Mouse (Mus musculus): ENCODE data around the gene Mogs.

The Mogs gene

DNA sequence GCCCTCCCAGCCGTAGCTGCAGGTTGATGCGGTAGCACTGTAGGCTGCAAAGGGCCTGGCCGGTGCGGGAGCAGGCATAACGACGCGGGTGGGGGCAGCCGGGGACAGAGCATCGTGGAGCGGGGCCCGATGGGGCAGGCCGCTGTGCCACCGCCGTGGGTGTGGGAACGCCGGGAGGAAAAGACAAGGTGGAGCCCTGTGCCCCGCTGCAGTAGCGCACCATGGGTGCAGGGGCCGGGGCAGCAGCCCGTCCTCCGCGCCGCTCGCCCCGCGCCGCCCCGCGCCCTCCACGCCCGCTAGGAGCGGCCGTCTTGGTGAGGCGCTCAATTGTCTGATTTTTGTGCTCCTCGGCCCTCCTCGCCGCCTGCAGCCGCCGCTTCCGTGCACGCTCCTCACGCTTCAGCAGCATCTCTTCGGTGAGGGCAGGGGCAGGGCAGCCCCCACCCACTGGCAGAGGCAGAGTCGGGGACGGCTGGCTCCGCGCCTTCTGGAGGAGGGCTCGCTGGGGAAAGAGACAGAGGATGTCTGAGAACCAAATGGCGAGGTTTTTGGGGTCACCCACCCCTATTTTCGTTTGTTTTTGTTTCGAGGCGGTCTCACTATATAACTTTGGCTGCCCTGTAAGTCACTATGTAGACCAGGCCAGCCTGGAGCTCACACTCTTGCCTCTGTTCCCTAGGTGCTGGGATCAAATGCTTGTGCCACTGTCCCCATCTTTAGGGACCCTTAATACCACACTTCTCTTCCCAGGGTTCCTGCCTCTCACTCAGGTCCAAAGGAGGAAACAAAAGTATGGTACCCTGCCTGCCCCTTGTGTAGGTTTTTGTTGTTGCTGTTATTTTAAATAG, 6.8 kb downstream of the Mogs start:
- no peak for DNase-seq (ENCODE audit: low spot score in 2 of 2)

DNA sequence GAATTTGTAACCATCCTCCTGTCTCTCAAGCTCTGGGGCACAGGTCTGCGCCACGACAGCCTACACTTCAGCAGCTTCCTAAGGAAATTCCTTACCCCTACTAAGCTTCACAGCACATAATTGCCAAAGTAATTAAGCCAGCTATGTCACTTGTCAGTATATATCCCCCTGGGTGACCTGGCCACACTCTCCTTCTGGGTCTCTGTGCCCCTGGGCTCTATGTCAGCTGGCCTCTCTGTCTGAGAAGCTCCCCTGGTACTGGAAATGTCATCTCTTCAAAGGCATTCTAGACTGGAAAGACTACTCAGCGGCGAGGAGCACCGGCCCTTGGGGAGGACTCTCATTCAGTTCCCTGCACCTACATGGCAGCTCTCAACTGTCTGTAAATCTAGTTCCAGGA, 7.7 kb downstream of the Mogs start:
- DNase-seq (ENCODE audit: low spot score in 2 of 2): no peak

DNA sequence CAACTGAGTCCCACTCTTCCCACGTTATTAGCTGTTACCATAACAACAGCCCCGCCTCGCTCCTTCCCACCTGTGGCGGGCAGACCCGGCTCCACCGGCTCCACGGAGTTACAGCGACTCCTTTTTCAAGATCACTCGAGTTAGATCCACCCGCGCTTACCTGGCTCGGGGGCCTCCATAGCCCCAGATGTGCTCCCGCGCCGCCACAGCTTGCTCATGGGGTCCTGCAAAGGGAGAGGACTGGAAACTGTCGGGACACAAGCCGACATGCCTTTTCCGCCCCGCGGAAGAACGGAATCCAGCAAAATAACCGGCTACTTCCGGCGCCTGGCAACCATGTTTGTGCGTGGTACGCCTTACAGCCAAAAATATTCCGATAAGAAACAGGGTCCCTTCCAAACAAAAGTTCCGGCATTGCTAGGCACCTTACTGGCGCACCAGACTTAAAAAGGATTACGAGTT, 9.6 kb downstream of the Mogs start:
- peak; percentile 87 to 91 for DNase-seq (ENCODE audit: low spot score in 2 of 2)

DNA sequence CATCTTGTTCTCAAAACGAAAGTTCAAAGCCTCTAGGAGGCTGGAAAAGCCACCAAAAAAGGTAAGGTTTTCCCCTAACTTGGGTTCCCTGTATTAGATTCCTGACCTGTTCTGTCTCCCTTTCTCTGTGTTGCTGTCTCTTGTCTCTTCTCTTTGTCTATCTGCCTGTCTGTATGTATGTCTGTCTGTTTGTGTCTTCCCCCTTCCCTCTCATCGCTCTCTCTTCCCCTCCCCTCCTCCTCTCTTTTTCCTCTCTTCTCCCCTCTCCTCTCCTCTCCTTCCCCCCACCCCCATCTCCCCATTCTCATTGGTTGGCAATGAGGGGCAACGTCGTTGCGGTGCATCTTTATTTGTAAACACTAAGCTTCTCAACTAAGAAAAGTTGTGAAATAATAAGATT, 10.0 kb downstream of the Mogs start, which contains the start of gene Ino80b:
TSS of gene Ino80b (minus strand) at position 101 of the 400 bp plus-strand sequence.
- no peak for DNase-seq (ENCODE audit: low spot score in 2 of 2)

DNA sequence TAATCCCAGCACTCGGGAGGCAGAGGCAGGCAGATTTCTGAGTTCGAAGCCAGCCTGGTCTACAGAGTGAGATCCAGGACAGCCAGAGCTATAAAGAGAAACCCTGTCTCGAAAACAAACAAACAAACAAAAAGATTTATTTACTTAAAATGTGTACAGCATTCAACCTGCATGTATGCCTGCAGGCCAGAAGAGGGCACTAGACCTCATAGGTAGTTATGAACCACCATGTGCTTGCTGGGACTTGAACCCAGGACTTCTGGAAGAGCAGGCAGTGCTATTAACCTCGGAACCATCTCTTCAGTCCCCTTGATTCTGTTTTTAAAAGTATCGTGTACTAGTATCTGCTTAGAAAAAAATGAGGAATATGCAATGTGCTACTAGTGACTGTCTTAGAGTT, 12.1 kb downstream of the Mogs start:
- DNase-seq (ENCODE audit: low spot score in 2 of 2): no peak

DNA sequence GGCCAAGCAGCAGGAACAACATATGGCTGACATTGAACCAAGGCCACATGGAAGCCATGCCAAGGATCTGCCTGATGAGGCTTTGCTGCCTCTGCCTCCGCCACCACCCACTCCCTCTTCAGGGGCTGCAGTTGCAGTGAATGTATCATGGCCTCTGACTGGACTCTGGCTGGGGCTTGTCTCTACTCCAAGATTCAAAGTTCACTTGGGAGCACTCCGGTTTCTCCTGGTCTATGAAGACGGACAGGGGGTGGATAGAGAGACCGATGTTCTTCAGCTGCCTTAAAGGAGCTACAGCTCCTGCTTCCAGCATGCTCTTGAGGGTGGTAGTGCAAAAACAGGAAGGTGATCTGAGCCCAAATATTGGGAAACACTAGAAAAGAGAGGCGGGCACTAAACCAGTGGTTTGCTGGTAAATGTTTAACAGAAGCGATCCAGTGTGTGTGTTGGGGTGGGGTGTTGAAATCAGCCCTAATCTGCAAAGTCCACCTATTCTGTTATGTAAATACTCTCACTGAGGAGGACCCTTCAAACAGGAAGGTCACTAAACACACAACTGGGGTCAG, 16.3 kb downstream of the Mogs start:
- DNase-seq (ENCODE audit: low spot score in 2 of 2): no peak

DNA sequence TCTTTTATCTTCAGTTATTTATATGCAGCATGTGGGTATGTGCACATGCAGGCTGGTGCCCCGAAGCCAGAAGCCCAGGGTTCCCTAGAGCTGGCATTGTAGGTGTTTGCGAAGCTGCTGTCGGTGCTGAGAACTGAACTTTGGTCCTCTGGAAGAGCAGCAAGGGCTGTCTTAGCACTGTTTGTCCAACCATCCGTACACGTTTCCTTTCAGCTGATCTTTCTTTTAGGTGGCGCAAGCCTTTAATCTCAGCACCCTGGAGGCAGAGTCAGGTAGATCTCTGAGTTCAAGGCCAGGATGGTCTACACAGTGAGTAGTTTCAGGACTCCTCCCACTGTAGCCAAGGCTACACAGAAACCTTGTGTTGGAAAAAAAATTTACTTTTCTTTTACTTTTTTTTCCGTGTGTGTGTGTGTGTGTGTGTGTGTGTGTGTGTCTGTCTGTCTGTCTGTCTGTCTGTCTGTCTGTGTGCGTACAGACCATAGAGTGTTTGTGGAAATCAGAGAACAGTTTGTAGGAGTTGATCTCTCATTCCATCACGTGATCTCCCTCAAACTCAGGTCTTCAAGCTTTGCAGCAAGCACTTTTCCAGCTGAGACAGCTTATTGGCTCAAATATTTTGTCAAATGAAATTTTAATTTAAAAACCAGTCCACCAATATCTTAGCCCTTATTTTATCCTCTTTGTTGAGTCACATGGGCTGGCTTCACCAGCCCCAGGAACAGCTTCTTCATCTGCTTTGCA, 17.1 kb downstream of the Mogs start:
- DNase-seq (ENCODE audit: low spot score in 2 of 2): no peak

DNA sequence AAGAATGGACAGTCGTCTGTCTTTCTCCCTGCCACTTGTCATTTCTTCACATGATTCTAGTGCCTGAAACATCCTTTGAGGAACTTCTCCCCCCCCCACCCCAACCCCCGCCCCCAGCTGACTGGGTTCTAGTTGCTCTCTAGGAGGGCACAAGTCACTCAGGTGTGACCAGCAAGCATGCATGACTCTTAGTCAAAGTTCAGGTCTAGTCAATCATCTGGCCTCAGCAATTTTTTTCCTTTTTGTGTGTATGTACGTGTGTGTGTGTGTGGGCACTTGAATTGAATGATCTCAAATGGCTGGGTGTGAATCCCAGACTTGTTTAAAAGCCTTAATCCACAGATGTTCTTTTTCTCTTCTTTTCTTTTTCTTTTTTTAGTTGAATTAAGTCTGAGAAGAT, 18.9 kb downstream of the Mogs start:
- DNase-seq (ENCODE audit: low spot score in 2 of 2): no peak

DNA sequence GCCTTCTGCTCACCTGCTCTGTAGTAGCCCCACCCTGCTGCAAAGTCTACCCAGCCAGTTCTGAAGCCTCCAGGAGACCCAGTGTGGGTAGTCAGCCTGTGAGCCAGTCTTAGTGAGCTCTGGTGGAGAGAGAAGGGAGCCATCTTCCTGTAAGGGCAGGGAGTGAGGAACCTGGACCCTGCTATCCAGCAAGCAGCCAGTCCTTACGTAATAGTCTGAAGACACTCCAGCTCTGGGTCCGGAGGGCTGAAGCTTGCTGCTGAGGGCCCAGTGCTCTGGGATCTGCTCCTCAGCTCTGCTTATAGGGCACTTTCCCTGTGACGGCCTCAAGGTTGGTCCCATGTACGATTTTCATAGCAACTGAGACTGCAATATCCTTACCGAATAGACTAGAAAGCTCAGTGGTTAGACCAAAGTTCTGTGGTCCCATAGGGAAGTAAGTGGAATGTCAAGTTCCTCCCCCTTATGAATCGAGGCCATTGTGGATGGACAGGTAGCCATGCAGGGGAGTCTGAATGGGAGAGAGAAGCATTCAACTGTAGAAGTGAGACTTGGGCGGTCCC, 19.7 kb downstream of the Mogs start, which contains the start of gene Rtkn:
TSS of gene Rtkn (plus strand) at position 513 of the 563 bp plus-strand sequence.
- DNase-seq (ENCODE audit: low spot score in 2 of 2): no peak

DNA sequence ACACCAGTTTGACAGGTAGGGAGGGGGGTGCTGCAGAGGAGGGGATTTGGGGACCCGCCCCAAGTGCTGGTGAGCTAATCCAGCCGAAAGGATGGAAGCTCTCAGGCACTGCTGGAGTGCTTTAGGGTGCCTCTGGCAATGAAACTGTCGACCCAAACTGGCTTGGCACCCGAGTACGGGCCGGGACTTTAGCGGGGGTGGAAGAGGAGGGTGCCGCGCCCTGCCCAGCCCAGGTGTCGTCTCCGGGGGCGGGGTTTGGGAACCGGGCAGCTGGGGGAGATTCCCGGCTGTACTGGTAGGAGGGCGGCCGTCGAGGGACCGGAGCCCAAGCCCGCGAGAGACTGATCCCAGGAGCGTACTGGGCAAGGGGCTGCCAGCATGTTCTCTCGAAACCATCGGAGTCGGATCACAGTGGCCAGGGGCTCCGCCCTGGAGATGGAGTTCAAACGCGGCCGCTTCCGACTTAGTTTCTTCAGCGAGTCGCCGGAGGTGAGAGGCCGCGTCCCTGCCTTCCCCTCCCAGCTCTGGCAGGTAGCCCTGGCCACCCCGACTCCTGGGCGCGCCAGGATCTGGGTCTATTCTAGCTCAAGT, 20.4 kb downstream of the Mogs start:
- peak in 1 of 2 experiments; percentile 18 for DNase-seq (ENCODE audit: low spot score in 2 of 2)

DNA sequence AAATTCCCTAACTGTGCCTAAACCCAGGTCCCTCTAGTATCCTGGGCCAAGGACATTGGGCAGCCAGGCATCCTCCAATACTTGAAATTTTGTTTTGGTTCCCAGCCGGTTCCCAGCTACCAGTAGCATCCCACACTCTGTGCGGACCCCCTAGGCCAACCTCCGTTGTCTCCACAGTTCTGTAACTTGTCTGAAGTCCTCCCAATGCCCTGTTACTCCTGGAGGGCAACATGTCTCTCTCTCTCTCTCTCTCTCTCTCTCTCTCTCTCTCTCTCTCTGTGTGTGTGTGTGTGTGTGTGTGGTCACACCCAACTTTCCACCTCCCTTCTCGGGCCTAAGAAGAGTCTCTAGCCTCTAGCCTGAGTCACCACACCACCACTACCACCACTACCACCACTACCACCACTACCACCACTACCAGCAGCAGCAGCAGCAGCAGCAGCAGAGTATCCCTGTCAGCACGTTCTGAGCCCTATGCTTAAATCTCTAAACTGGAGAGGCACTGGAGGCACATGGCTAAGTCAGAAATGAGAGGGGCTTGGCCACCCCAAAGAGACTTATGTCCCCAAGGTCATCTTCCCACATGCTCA, 21.1 kb downstream of the Mogs start:
- DNase-seq (ENCODE audit: low spot score in 2 of 2): no peak

DNA sequence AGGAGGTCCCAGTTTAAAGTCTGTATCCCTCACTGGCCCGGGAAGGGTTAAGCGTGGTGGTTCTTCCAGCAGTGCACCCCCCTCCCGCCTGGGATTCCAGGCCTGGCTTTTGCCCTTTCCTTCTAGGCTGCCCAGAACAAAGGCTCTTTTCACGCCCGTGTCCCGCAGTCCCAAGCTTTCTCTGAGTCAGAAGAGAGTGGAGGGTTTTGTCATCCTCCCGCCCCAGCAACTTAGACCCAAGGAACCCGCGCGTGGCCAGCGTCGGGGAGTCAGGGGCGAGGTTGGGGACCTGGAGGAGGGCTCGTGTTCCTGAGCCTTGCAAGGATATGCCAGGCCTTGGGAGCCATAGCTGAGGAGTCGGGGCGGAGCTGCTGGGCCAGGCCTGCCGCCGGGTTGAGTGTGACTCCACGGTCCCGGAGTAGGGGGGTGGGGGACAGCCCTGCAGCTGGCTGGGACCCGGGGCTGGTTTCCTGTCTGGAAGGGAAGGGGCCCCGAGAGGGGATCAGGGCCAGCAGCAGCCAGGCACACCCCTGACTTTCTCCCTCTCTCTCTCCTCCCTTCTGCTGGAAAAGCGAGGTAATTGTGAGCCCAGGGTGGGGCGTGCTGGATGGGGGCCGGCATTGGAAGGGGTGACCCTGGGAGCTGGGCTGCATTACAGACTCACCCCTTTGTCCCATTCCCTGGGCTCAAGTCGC, 21.7 kb downstream of the Mogs start:
- peak; percentile 16 to 31 for DNase-seq (ENCODE audit: low spot score in 2 of 2)

DNA sequence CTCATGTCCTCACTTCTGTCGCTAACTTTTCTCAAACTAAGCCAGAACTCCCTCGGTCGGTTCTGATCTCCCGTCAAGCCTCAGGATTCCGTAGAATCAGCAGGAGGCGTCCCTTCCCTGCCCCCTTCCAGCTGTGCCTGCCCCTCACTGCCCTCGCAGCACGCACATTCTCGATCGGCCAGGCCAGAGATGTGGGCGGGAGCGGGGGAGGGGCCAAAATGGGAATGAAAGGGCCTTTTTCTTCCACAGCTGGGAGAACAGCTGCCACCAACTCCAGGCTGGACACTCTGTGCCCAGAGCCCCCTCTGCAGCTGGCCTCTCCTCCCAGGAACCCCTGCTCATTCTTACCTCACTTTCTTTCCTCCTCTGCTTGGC, 22.3 kb downstream of the Mogs start:
- DNase-seq (ENCODE audit: low spot score in 2 of 2): peak in 1 of 2 experiments; percentile 61

DNA sequence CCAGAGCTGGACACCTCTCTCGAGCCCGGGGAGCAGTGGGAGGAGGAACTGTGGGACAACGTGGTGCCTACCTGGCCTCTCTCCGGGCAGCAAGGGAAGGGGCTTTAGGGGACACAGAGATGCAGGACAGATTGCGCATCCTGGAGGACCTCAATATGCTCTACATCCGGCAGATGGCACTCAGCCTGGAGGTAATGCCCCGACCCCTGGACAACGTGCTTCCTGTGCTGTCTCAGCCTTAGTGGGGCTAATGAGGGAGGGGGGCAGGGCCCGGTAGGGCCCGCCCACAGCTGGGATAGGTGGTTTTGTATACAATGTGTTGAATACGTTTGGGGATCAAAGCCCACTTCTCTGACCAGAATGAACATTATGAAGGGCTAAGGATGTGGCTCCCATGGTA, 22.8 kb downstream of the Mogs start:
- peak in 1 of 2 experiments; percentile 27 for DNase-seq (ENCODE audit: low spot score in 2 of 2)

DNA sequence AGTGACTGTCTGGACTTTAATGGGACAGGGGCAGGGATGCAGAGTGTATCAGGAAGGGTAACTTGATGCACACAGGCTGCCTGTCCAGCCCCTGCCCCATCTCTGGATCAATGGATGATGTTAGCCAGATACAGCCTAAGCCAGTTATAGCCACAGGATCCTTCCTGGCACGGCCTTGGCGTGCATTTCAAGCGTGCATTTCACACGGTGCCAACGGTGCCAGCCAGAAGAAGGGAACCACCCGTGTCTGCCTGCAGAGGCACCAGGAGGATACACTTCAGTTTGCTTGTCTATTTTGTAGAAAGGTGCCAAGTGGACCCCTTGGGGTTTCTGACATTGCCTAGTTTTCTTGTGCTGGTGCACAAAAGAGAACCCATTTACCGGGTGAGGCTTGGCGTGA, 24.7 kb downstream of the Mogs start:
- peak in 1 of 2 experiments; percentile 13 for DNase-seq (ENCODE audit: low spot score in 2 of 2)

DNA sequence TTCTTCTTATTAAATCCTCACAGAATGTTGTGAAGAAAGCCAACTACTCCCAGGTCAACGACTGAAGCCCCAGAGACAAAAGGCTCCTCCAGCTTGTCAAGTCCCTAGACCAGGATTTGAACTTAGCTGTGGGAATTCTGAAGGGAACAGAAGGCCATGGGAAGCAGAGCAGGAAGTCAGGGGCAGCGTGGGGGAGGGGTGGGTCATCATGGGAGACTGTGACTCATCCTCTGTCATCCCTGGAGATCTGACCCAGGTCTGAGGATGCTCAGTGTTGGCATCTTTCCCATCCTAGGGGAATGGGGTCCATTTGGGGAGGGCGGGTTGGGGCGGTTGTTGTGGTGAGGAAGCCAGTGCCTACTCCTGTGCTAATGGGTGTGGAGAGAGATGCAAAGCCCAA, 26.3 kb downstream of the Mogs start:
- no peak for DNase-seq (ENCODE audit: low spot score in 2 of 2)

DNA sequence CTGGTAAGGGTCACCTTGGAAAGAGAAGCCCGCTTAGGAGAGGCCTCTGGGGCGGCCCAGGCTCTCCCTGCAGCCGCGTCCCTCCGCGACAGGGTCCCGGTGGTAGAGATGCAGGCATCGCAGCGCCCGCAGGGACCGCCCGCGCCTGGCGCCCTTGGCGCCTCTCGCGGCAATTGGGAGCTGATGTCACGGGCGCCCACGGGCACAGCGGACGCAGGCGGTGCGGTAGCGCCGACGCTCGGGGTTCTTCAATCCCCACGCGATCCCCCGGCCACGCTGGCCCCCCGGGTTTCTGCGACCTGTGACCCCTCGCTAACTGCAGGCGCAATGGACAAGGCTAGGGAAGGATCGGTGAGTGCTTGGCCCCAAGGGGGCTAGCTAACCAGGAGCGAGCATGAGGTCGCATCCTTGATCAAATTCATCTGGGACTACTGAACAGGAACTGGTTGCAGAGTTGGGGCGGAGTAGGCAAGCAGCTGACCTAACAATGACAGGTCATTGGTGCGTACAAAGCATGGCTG, 27.0 kb downstream of the Mogs start:
- peak in 1 of 2 experiments; percentile 17 for DNase-seq (ENCODE audit: low spot score in 2 of 2)

DNA sequence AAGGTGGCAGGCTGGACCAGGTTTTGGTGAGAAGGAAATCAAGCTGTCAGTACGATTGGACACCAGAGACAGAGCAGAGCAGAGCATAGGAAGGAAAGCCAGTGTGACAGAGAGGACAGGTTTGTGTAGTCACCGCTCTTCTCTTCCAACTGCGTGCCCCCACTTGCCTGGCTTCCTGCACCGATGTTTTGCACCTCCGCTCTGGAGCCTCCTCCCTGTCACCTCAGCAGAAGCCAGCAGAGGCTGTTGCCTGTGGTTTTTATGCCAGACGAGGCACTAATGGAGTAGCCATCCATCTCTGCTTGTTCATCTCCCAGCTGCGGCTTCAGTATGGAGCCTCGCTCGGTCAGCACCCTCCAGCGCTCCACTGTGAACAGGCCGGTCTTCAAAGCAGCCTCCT, 27.6 kb downstream of the Mogs start:
- no peak for DNase-seq (ENCODE audit: low spot score in 2 of 2)

DNA sequence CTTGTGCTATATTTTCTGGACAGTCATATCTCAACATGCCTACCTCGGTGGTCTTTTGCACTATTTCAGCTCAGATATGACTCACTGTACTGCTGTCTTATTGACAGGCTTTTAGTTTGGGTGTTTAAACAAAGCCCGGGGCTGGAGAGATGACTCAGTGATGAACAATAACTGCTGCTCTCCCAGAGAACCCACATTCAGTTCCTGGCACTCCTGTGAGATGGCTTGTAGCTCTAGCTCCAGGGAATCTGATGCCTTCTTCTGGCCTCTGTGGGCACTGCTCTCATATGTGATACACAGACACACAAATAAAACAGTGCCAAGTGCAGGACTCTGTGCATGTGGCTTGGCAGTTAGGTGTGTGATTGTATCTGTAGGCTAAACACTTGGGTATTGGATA, 29.9 kb downstream of the Mogs start:
- no peak for DNase-seq (ENCODE audit: low spot score in 2 of 2)

DNA sequence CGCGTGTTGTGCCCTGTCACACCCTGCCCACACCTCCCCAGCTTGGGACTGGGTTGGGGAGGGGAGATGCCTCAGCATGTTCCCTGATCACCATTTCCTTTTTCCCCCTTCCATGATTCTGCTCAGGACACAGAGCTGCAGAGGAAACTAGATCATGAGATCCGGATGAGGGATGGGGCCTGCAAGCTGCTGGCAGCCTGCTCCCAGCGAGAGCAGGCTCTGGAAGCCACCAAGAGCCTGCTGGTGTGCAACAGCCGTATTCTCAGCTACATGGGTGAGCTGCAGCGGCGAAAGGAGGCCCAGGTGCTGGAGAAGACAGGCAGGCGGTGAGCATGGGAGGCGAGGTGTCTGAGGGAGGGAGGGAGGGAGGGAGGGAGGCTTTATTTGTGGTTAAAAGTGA, 30.5 kb downstream of the Mogs start:
- no peak for DNase-seq (ENCODE audit: low spot score in 2 of 2)

DNA sequence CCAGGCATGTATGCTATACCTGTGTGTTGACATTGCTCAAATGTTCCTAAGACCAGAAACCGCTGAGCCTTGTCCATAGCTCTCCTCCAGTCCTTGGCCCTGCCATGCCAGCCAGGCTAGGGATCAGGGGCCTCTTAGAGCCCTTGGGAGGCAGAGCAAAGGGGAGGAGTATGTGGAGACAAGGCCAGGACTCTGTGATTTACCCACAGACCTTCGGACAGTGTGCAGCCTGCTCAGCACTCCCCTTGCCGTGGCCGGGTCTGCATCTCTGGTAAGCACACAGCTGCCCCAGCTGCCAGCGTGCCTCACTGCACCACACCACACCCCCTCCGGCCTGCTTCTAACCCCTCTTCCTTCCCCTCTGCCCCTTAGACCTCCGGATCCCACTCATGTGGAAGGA, 32.0 kb downstream of the Mogs start:
- no peak for DNase-seq (ENCODE audit: low spot score in 2 of 2)
